Mouse (Mus musculus) 3134 (cell line): ENCODE results near the gene Grm4.

Source experiments
- DNase-seq: peaks from one replicate; pipeline ENCODE4 v3.0.0-alpha.2; 2011; ENCODE audit warnings: low spot score; ENCODE audit not compliant: insufficient read length; ENCODE audit errors: extremely low read depth

Grm4 gene

GRCm38 (mm10) chr17:27497798-27498197, 23.4 kb downstream of the Grm4 start:
- no peak for DNase-seq

- no peak for DNase-seq
These were observed 26.1 kb downstream of the Grm4 start for GRCm38 (mm10) chr17:27495008-27495540.

- DNase-seq = no peak
These were observed 27.2 kb downstream of the Grm4 start for GRCm38 (mm10) chr17:27493969-27494368.

GRCm38 (mm10) chr17:27493389-27493788, 27.8 kb downstream of the Grm4 start:
- no peak for DNase-seq

- DNase-seq = no peak
These were observed 32.9 kb downstream of the Grm4 start for GRCm38 (mm10) chr17:27488173-27488823.

GRCm38 (mm10) chr17:27485940-27486339, 35.3 kb downstream of the Grm4 start:
- no peak for DNase-seq

- DNase-seq = no peak
These were observed 37.6 kb downstream of the Grm4 start for GRCm38 (mm10) chr17:27483571-27483970.

GRCm38 (mm10) chr17:27480143-27481103, 40.8 kb downstream of the Grm4 start:
- DNase-seq = no peak

GRCm38 (mm10) chr17:27475650-27476049, 45.6 kb downstream of the Grm4 start:
- no peak for DNase-seq

- peak; percentile 57 for DNase-seq
These were observed 54.6 kb downstream of the Grm4 start for GRCm38 (mm10) chr17:27466620-27467019.

- no peak for DNase-seq
These were observed 55.3 kb downstream of the Grm4 start for GRCm38 (mm10) chr17:27465924-27466323.

GRCm38 (mm10) chr17:27464327-27464962, 56.8 kb downstream of the Grm4 start:
- DNase-seq = no peak

- DNase-seq = no peak
These were observed 61.2 kb downstream of the Grm4 start for GRCm38 (mm10) chr17:27459979-27460378.

- DNase-seq = no peak
These were observed 62.0 kb downstream of the Grm4 start for GRCm38 (mm10) chr17:27459241-27459640.

- no peak for DNase-seq
These were observed 63.2 kb downstream of the Grm4 start for GRCm38 (mm10) chr17:27457863-27458494.

- DNase-seq = no peak
These were observed 64.1 kb downstream of the Grm4 start for GRCm38 (mm10) chr17:27457038-27457577.

GRCm38 (mm10) chr17:27456364-27456763, 64.8 kb downstream of the Grm4 start:
- DNase-seq = no peak

- no peak for DNase-seq
These were observed 66.0 kb downstream of the Grm4 start for GRCm38 (mm10) chr17:27455012-27455784.

GRCm38 (mm10) chr17:27454396-27454795, 66.8 kb downstream of the Grm4 start:
- no peak for DNase-seq

GRCm38 (mm10) chr17:27453045-27453444, 68.2 kb downstream of the Grm4 start:
- DNase-seq = no peak
